9 mouse cellular contexts compared by ENCODE assay signal in genomic region chr19:38481906-38482305, GRCm38 (mm10). TPM values are rescaled to one million over a fixed set of nuclear protein-coding genes. Genes with fewer than 3 reads are reported as not detected.
DNase-seq lines count a peak whose midpoint lies in the region; ATAC-seq and TF ChIP-seq lines count a peak whose summit lies in the region.
"Had no signal": no experiment of that assay in that cellular context is flagged by ENCODE, and none has a peak within 500 bp of the region (broad histone marks: within the 10 kb centered on the region; RNA-seq: fewer than 3 reads in every experiment).

No protein-coding gene starts in this region.

- no peaks in the 10 kb centered on the region for H3K9me3 ChIP-seq in hindbrain, embryonic 13.5 days
- H3K9me3 ChIP-seq in midbrain, embryonic 14.5 days (ENCODE audit: control insufficient read depth, low read length): no peaks in the 10 kb centered on the region

- H3K9ac ChIP-seq in hindbrain, embryonic 13.5 days: peak overlapping the region; percentile 57; the same call in 1 of the 2 replicates
- peak overlapping the region; percentile 57; the same call in 1 of the 2 replicates for H3K9ac ChIP-seq in midbrain, embryonic 14.5 days (replicated peaks; ENCODE audit: low read length)

- intact Hi-C loops in heart, postnatal 36 days (cut with DNase I): loop anchor here (5.0 kb wide), 1 partner anchor 85 kb away; no protein-coding TSS in a partner anchor
- intact Hi-C loops in left cerebral cortex, adult 2 months (cut with DNase I): loop anchor here (5.0 kb wide), 1 partner anchor 65 kb away; no protein-coding TSS in a partner anchor

- H3K36me3 ChIP-seq in hindbrain, embryonic 13.5 days: no peaks in the 10 kb centered on the region
- no peaks in the 10 kb centered on the region for H3K36me3 ChIP-seq in midbrain, embryonic 14.5 days (ENCODE audit: control insufficient read depth, insufficient read depth, low read length)

- peaks cover 49% of the 10 kb centered on the region for H3K27me3 ChIP-seq in hindbrain, embryonic 13.5 days
- H3K27me3 ChIP-seq in midbrain, embryonic 14.5 days (ENCODE audit: control insufficient read depth, insufficient read depth, low read length): peaks cover 25% of the 10 kb centered on the region; the same call in 1 of the 2 replicates

- peaks cover 62% of the 10 kb centered on the region for H3K4me1 ChIP-seq in hindbrain, embryonic 13.5 days (replicated peaks)
- peaks cover 28% of the 10 kb centered on the region for H3K4me1 ChIP-seq in midbrain, embryonic 14.5 days (ENCODE audit: control insufficient read depth, insufficient read depth, low read length)

- TF ChIP-seq CTCF in left cerebral cortex, adult 2 months (IDR thresholded peaks at IDR 0.05): no peak; the same call in 1 of the 2 replicates

- peak overlapping the region; percentile 99 for H3K4me2 ChIP-seq in hindbrain, embryonic 13.5 days
- H3K4me2 ChIP-seq in midbrain, embryonic 14.5 days (ENCODE audit: low read length): peak overlapping the region; percentile 100

- no peak for ATAC-seq in hindbrain, embryonic 13.5 days (ENCODE audit: low FRiP score)
- no peak for ATAC-seq in midbrain, embryonic 14.5 days (ENCODE audit: low FRiP score, low TSS enrichment)

- H3K27ac ChIP-seq in hindbrain, embryonic 13.5 days: no peak overlapping the region
- H3K27ac ChIP-seq in midbrain, embryonic 14.5 days (replicated peaks; ENCODE audit: low read depth, low read length): no peak overlapping the region
- H3K27ac ChIP-seq in left cerebral cortex, adult 2 months: no peak overlapping the region

- peak overlapping the region; percentile 68 for H3K4me3 ChIP-seq in hindbrain, embryonic 13.5 days
- peak overlapping the region; percentile 60 for H3K4me3 ChIP-seq in midbrain, embryonic 14.5 days (replicated peaks; ENCODE audit: low read depth, low read length)
- no peak overlapping the region for H3K4me3 ChIP-seq in left cerebral cortex, adult 2 months

- WGBS in hindbrain, embryonic 13.5 days: 8% methylated on average over 8 of the region's 8 CpGs
- WGBS in midbrain, embryonic 14.5 days: 9% methylated on average over 8 of the region's 8 CpGs

- peak; percentile 80 for DNase-seq in heart, adult 11 months
- DNase-seq in heart, postnatal 36 days: no peak
- DNase-seq in embryo, embryonic 10.5 days (ENCODE audit: low spot score): peak; percentile 54
- peak; percentile 36 for DNase-seq in midbrain, embryonic 14.5 days
- no peak for DNase-seq in cerebellum, postnatal 25 days
- DNase-seq in right cerebral cortex, postnatal 14 days: no peak
- DNase-seq in left cerebral cortex, adult 2 months (ENCODE audit: extremely low spot score in 1 of 2, low spot score in 2 of 2): no peak
- DNase-seq: left cerebral cortex, postnatal 4 days had no signal

RNA-seq across cellular contexts. Expression of gene Plce1, which starts 1.0 kb away (rescaled TPM):
- 10 to 100 TPM; 21.7 to 23.2 TPM for total RNA-seq in heart, postnatal 36 days (2021)
- 3.8 and 4.8 TPM in 2 replicates for polyA plus RNA-seq in hindbrain, embryonic 13.5 days (2015; fragmentation: Nextera tagmentation; extraction: Ambion mirVana)
- 2.9 and 4.3 TPM in 2 replicates for polyA plus RNA-seq in midbrain, embryonic 14.5 days (2014; fragmentation: Nextera tagmentation; extraction: Ambion mirVana)
- total RNA-seq in left cerebral cortex, adult 2 months (2021): 1 to 10 TPM; 4.8 to 5.6 TPM

Comparison
In these comparisons a context has a peak if more than half of its experiments do, and no peak if none do; other contexts are left out.
1. DNase-seq: peak in heart, adult 11 months (single experiment), embryo, embryonic 10.5 days (single experiment) and midbrain, embryonic 14.5 days (single experiment); none in heart, postnatal 36 days (0 of 2), cerebellum, postnatal 25 days (0 of 2), right cerebral cortex, postnatal 14 days (single experiment) and left cerebral cortex, adult 2 months (0 of 2).